Mouse (Mus musculus) layer of hippocampus, postnatal 25 days (tissue): ENCODE measurements around the gene Vmn2r90. TPM values are rescaled to one million over a fixed set of nuclear protein-coding genes. Genes with fewer than 3 reads are reported as not detected.
A peak's percentile ranks its signal among the peaks of the same experiment; 100 is the strongest.
"Not testable (repeated sequence)": the region's sequence is repeated elsewhere in the genome, so short reads cannot be mapped to it uniquely, and the experiment has no call there.

ENCODE experiments used
- DNase-seq, 2 experiments: peaks; one replicate each; pipeline ENCODE4 v3.0.0; 2022; ENCODE audit warnings: mixed read lengths in 2 of 2, low spot score in 1 of 2; ENCODE audit errors: extremely low spot score in 1 of 2
- total RNA-seq, 2 experiments: library from RNA; stranded (reverse); gene quantifications; 2 replicates each; pipeline ENCODE4 v1.2.3; 2021

Vmn2r90 gene
- under 1 TPM in 1 of 2 experiments, not detected in 1; 0.14 TPM for total RNA-seq

DNA sequence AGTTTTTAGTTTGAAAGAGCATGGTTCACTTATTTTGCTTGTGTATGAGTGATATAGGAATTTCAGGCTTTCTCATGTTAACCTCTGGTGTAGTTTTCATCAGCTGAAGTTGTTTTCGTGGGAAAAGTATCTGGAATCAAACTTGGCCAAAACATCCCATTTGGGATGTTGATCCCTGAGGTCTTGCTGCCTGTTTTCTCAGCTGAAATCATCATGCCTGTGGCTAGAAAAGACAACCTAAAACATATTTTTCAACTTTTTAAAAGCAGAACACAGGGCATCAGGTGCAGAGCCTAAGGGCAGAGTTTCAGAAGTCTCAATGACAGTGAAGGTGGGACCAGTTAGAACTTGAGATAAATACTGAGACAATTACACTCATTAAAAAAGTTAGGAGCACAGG lies at the start of gene Vmn2r90:
TSS of gene Vmn2r90 (plus strand) at position 301 of the 400 bp plus-strand sequence.
- no peak for DNase-seq

DNA sequence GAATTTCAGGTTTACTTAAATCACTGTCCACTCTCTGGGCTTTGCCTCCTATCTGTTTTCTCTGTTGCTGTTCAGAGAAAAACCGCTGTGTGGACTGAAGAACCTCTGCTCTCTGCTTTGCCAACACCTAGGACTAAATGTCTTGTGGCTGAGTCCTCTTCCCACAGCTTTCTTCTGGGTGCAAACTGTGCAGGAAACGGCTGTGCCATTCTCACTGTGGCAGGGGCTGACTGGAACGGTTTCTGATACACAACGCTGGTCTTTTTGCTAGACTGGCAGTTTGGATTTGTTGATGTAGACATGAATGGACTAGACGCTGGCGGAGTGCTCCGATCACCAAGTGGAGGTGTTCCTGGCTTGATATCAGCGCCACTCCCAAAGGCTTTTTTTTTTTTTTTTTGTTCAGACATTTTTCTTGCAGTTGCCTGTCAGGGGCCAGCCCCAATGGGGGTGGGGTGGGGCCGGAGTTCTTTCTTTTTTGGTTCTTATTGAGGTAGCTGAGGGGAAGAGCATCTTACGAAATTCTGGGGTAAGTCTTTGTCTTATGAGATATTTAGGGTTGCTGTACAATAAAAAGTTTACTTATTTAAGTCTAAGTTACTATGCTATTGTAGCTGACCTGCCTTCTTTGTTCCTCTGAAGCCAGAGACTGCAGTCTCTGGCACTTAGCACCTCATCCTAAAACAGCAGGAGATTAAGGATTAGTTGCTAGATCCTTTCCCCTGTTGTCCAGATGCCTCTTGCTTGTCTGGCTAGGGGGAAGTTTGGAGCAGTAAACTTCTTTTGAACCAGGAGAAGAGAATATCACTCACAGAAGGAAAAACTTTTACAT lies 48.3 kb upstream of the Vmn2r90 start:
- DNase-seq, result no peak

DNA sequence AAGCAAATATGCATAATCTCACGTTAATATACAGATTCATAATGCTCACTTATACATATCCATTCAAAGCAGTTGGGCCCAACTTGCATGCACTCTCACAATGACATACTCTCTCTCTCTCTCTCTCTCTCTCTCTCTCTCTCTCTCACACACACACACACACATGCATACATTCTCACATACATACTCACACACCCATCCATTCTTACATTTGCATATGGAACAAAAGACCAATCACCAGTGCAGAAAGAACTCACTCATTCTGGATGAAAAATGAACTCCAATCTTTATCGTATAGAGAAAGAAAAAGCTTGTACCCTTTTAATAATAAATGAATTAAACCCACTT lies 47.7 kb upstream of the Vmn2r90 start:
- DNase-seq, result no peak

DNA sequence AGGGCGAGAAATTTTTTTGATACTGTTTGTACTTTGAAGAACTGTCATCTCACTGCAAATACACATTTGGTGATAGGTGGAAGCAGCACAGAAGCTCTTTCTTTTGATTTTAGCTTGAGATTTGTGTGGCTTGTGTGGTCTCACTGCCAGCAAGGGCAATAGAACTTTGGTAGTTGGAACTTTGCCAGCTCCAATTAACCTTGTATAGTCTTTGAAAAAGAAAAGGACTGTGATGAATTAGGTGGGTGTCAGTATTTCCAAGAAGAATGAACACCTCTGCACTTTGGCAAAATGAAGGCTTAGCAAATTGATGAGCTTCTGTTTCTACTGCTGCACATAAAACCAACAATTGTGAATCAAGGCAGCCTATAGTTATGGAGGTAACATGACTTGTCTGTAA lies 24.8 kb upstream of the Vmn2r90 start:
- no peak for DNase-seq

DNA sequence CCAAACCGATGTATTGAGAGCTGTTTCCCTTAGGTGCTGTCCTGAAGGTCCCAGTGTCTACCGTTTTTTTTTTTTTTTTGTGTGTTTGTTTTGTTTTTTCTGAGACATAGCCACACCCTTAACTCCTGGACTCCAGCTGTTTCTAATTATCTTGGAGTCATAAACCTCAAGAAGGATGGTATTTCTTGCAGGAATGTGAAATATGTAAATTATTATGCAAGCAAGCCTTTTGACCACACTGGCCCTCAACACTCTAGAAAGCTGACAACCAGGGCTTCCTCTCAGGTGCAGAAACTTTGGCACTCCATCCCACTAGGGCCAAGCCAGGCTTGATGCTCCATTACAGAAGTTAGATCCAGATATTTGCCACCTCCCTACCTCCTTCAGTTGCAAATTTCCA lies 12.9 kb upstream of the Vmn2r90 start:
- DNase-seq, result no peak

DNA sequence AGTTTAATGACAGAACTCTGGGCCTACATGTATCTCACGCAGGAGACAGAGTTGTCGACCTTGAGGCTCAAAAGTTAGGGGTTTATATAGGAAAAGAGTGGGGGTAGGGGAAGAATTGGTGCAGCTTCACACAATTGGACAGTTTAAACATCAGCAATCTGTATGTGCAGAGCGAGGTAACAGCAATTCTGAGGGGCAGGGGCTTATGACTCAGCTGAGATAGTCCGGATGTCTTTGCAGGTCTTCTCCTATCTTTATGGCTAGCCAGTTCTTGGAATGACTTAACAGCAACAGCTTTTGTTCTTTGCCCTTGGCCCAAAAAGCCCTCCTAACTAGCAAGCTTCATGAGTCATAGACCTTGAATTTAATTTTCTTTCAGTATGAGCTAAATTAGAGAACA lies 28.8 kb downstream of the Vmn2r90 start:
- DNase-seq, result not testable (repeated sequence)

DNA sequence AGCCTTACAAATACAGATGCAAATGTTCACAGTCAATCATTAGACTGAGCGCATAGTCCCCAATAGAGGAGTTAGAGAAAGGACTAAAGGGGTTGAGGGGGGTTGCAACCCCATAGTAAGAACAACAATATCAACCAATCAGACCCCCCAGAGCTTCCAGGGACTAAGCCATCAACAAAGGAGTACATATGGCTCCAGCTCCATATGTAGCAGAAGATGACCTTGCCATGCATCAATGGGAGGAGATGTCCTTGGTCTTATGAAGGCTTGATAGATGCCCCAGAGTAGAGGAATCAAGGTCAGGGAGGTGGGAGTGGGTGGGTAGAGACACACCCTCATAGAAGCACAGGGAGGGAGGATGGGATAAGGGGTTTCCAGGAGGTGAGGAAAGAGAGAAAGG lies 35.1 kb downstream of the Vmn2r90 start:
- DNase-seq, result no peak

DNA sequence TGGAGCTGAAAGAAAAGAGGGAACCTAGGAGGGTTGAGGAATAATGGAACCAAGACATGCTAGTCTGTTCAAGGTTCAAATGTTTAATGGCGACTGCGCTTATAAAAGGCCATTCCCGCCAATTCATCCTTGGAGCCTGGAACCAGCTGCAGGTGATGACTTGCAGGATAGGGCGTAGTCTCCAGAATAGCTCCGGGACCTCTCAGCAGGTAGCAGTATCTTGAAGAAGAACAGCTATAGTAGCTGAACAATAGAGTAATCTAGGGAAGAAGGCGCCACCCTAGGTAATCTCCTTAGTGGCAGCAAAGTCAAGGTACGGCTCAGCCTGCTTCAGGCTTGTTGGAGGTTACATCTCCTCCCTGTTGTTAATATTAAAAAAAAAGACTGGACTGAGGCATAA lies 35.8 kb downstream of the Vmn2r90 start:
- not testable (repeated sequence) for DNase-seq

DNA sequence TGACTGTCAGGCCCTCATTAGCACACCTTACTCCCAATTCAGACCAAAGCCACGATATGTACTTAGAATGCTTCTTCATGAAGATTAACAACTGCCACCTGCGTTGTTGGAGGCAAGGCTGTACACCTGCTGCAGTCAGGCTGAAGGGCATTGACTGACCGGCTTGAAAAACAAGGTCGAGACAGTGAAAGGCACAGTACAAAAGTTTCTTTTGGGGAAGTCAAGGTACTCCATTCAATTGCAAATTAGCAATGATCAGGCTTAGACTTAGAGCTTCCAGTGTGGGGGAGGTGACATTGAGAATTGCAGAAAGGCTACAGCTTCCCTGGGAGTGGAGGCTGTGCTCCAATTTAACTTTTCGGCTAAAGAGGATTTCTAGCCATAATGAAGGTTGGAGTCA lies 36.4 kb downstream of the Vmn2r90 start:
- not testable (repeated sequence) for DNase-seq

DNA sequence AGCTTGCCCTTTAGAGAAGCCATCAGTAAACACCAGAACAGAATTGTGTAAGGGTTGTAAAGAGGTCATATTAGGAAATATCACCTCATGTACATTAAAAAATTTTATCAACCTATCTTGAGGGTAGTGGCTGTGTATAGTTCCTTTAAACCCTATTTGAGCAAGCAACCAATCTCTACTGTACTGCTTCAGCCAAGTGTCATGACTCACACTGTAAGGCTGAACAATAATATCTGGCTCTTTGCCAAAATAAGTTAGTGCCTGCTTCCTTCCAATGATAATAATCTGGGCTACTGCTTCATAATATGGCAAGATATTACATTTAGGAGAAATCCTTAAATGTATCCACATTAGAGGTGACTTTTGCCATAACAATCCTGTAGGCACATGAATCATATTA lies 38.0 kb downstream of the Vmn2r90 start:
- not testable (repeated sequence) for DNase-seq

DNA sequence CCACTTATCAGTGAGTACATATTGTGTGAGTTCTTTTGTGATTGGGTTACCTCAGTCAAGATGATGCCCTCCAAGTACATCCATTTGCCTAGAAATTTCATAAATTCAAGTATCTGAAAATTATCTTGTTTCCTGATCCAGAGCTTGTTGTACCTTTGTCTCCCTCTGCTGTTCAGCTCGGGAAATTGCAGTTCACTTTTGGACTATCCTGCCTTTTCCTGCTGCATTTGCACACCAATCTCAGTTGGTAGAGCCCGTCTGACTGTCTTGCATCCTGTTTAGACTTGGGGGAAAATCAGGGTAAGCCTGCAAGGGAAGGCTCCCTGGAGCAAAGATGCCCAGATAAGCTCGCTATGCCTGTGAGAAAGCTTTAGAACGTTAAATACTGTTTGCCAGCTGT lies 45.8 kb downstream of the Vmn2r90 start:
- DNase-seq, result peak; percentile 21 to 42

DNA sequence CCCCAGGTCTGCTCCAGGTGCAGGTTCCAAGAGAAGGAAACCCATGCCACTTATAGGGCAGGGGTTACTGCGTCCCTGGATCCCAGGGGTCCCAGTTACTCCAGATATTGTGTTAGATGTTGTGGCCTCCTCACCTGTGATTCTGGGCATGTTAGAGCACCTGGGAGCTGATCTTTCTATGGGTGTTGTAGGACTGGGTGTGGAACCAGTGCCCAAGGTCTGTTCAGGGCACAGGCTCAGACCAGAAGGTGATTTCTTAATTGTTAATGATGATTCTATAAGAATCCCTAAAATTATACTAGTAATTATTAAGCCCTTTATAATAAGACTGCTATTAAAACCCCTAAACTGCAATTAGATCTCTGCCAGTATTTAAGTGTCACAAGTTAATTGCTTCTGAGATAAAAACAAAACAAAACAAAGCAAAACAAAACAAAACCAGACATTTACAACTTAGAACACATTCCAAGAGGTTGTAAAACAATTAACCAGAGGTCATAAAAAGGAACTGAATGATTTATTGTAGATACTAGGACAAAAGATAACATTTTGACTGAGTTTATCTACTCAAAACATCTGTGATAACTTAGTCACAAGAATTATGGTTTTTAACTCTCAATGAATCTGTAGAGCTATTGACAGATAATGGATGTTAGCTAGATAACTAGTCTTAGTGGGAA lies 59.2 kb downstream of the Vmn2r90 start:
- DNase-seq, result no peak

DNA sequence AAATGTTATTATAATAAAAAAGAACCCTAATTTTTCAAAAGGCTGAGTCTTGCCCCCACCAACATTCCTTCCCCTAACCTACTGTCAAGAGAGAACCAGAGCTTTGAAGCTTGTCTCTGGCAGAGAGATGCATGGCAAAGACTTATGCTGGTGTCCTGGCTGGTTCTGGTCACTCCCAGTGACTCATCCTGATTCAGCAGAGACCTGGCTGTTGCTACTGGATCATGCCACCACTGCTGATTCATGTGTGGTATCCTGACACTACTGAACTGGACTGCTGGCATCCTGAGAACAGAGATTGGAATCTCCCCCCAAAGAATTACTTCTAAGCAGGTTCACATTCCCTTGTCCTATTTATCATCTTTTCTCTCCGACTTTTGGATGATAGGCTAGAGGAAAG lies 60.7 kb downstream of the Vmn2r90 start:
- DNase-seq, result no peak

DNA sequence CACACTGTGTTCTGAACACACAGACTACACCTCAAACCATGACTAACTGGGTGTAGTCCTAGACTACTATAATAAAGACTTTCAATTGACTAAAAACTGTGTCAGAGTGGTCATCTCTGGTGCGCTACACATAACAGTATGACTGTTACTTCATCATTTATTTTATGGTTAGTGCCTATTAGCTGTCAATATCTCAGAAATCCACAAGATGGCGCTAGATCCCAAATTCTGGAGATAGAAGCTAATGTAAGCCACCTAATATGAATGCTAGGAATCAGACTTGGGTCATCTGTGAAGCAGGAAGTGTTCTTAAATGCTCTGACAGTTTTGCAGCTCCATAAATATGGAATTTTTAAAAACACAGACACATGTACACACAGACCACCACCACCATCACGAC lies 62.9 kb downstream of the Vmn2r90 start:
- DNase-seq, result peak in 1 of 2 experiments; percentile 6

Other genes starting within 250 kb of the Vmn2r90 start
- gene Lnpep, start 78.7 kb upstream of the Vmn2r90 start, total RNA-seq, result 100 to 1,000 TPM in 1 of 2 experiments, 10 to 100 TPM in 1; 89.5 to 101 TPM
- gene Spaca6, start 123.4 kb downstream of the Vmn2r90 start, total RNA-seq, result 100 to 1,000 TPM in 1 of 2 experiments, 10 to 100 TPM in 1; 48.8 to 109 TPM
- gene Has1, start 151.5 kb downstream of the Vmn2r90 start, total RNA-seq, result under 1 TPM; 0.40 to 0.42 TPM
- gene Fpr1, start 180.2 kb downstream of the Vmn2r90 start, total RNA-seq, result not detected
- gene Fpr2, start 184.1 kb downstream of the Vmn2r90 start, total RNA-seq, result not detected
- not detected for gene Fpr3, start 184.1 kb downstream of the Vmn2r90 start, total RNA-seq